Mouse (Mus musculus): Measurements from ENCODE around the gene Dnm3. TPM values are rescaled to one million over a fixed set of nuclear protein-coding genes. Genes with fewer than 3 reads are reported as not detected.

Dnm3 gene
- total and polyA plus RNA-seq, 3 experiments, result not detected

DNA sequence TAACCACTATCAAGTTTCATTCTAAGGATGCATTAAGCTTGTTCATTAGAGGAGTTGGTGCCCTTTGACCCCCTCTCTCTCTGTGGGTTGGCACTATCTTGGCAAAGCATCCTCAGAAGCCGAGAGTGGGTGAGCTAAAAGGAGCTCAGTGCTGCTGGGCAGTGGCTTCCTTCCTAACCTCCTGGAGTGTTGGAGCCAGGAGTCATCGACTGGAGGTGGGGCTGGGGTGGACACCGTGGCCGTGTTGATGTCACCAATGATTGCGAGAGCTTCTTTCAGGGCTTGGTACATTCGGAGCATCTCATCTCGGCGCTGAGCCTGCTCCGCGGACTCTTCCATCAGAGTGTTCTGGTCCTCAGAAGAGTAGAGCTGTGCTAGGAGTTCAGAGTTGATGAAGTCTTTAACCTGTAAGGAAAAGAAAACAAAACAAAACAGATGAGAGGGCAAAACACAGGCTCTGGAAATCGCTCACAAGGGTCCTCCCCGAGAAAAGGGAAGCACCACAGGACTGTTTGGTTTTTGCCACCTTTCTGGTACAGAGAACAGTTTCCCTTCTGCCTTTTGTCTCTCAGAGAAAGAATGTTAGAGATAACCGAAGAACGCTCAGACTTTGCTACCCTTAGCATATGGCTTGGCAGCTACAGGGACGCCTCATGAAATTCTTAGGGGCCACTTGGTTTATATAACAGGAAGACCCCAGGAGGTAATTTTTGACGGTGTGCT lies 466.1 kb downstream of the Dnm3 start:
- no peak for TF ChIP-seq POLR2A (IDR thresholded peaks at IDR 0.05; ENCODE audit: control insufficient read depth in 1 of 2, insufficient read depth in 1 of 2, low read depth in 1 of 2, low read length in 2 of 2, poor library complexity in 1 of 2)
- no peak for DNase-seq (ENCODE audit: low read depth, low spot score)
- Histone ChIP-seq H3K9me3 (replicated peaks; ENCODE audit: insufficient read depth, low read length) (no peaks in the 10 kb centered on the region), H3K9ac (ENCODE audit: control insufficient read depth, low read depth, low read length, poor library complexity, severe bottlenecking) (no peak overlapping the region), H3K4me1 (ENCODE audit: control insufficient read depth in 1 of 2, insufficient read depth in 2 of 2, low read length in 2 of 2) (no peaks in the 10 kb centered on the region), H3K36me3 (ENCODE audit: control insufficient read depth in 1 of 2, insufficient read depth in 2 of 2, low read length in 2 of 2) (no peaks in the 10 kb centered on the region), H3K4me3 (ENCODE audit: control insufficient read depth in 1 of 2, insufficient read depth in 1 of 2, low read depth in 2 of 2, low read length in 2 of 2) (no peak overlapping the region), H3K79me2 (ENCODE audit: control insufficient read depth, insufficient read depth, low read length, poor library complexity) (no peaks in the 10 kb centered on the region), H3K27ac (ENCODE audit: control insufficient read depth, low read depth, low read length) (no peak overlapping the region), H3K27me3 (ENCODE audit: control insufficient read depth in 1 of 2, insufficient read depth in 2 of 2, low read length in 2 of 2) (no peaks in the 10 kb centered on the region; a peak in 3 of 4 replicates)

DNA sequence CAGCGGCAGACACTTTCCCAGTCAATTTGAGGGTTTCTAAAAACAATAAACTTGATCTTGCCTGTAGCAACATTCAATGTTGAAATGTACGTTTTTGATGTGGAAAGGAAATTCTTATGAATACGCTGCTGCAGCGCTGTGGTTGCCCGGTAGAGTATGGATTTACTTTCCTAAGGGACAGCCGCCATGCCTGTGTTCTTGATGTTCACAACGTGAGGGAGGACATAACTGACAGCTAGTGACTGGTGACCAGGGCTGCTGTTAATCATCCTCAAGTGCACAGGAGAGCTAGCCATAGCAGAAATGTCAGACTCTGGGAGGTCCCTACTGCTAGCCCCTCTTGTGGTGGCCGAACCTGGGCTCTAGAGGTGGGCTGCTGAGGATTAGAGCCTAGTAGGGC lies 468.7 kb downstream of the Dnm3 start:
- Histone ChIP-seq H3K36me3 (ENCODE audit: control insufficient read depth in 1 of 2, insufficient read depth in 2 of 2, low read length in 2 of 2) (no peaks in the 10 kb centered on the region), H3K4me1 (ENCODE audit: control insufficient read depth in 1 of 2, insufficient read depth in 2 of 2, low read length in 2 of 2) (no peaks in the 10 kb centered on the region), H3K79me2 (ENCODE audit: control insufficient read depth, insufficient read depth, low read length, poor library complexity) (no peaks in the 10 kb centered on the region), H3K27me3 (ENCODE audit: control insufficient read depth in 1 of 2, insufficient read depth in 2 of 2, low read length in 2 of 2) (no peaks in the 10 kb centered on the region; a peak in 1 of 4 replicates), H3K9ac (ENCODE audit: control insufficient read depth, low read depth, low read length, poor library complexity, severe bottlenecking) (no peak overlapping the region), H3K4me3 (ENCODE audit: control insufficient read depth in 1 of 2, insufficient read depth in 1 of 2, low read depth in 2 of 2, low read length in 2 of 2) (no peak overlapping the region), H3K27ac (ENCODE audit: control insufficient read depth, low read depth, low read length) (no peak overlapping the region), H3K9me3 (replicated peaks; ENCODE audit: insufficient read depth, low read length) (no peaks in the 10 kb centered on the region)
- TF ChIP-seq EP300 (IDR thresholded peaks at IDR 0.05; ENCODE audit: low read depth in 1 of 2, low read length in 2 of 2) (no peak), MXI1 (IDR thresholded peaks at IDR 0.05; ENCODE audit: low read depth, low read length) (no peak)
- no peak for DNase-seq (ENCODE audit: low read depth, low spot score)

DNA sequence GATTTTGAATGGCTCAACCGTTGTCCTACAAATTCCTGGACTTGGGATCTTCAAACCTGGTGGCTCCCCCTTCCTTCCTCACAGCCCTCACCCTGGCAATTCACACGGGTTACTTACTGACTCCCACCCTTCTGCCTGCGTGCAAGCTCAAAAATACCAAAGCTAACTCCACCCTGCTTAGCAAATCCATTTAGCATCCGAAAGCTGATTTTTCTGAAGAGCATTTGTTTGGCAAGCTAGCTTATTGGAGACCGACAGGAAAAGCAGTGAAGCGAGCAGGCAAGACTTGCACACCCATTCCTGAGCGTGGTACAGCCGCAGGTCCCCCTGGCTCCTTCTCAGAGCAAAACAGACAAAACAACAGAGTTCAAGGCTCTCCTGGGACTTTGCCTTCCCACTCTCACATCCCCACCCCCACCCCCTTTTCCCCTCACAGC lies 469.2 kb downstream of the Dnm3 start:
- H3K9ac ChIP-seq (ENCODE audit: control insufficient read depth, low read depth, low read length, poor library complexity, severe bottlenecking), result no peak overlapping the region
- no peaks in the 10 kb centered on the region; a peak in 1 of 4 replicates for H3K27me3 ChIP-seq (ENCODE audit: control insufficient read depth in 1 of 2, insufficient read depth in 2 of 2, low read length in 2 of 2)
- no peaks in the 10 kb centered on the region for H3K4me1 ChIP-seq (ENCODE audit: control insufficient read depth in 1 of 2, insufficient read depth in 2 of 2, low read length in 2 of 2)
- H3K4me3 ChIP-seq (ENCODE audit: control insufficient read depth in 1 of 2, insufficient read depth in 1 of 2, low read depth in 2 of 2, low read length in 2 of 2), result no peak overlapping the region
- H3K27ac ChIP-seq (ENCODE audit: control insufficient read depth, low read depth, low read length), result no peak overlapping the region
- H3K9me3 ChIP-seq (replicated peaks; ENCODE audit: insufficient read depth, low read length), result no peaks in the 10 kb centered on the region
- H3K79me2 ChIP-seq (ENCODE audit: control insufficient read depth, insufficient read depth, low read length, poor library complexity), result no peaks in the 10 kb centered on the region
- H3K36me3 ChIP-seq (ENCODE audit: control insufficient read depth in 1 of 2, insufficient read depth in 2 of 2, low read length in 2 of 2), result no peaks in the 10 kb centered on the region
- DNase-seq (ENCODE audit: low read depth, low spot score), result no peak
- TF ChIP-seq RAD21 (IDR thresholded peaks at IDR 0.05; ENCODE audit: low read depth, low read length) (no peak), EP300 (IDR thresholded peaks at IDR 0.05; ENCODE audit: low read depth in 1 of 2, low read length in 2 of 2) (no peak), BHLHE40 (IDR thresholded peaks at IDR 0.05; ENCODE audit: borderline replicate concordance, low read depth, low read length) (no peak), HCFC1 (IDR thresholded peaks at IDR 0.05; ENCODE audit: low read depth, low read length) (no peak), NELFE (IDR thresholded peaks at IDR 0.05; ENCODE audit: low read depth, low read length) (no peak), MAZ (IDR thresholded peaks at IDR 0.05; ENCODE audit: low read depth, low read length) (no peak), ZKSCAN1 (IDR thresholded peaks at IDR 0.05; ENCODE audit: low read depth, low read length) (no peak), SMC3 (IDR thresholded peaks at IDR 0.05; ENCODE audit: low read depth, low read length) (no peak)
